Mouse (Mus musculus) adrenal gland, adult (tissue): ENCODE data around the gene Kcnab2.

Source experiments
- DNase-seq, 2 experiments: peaks; one replicate each; pipeline ENCODE4 v3.0.0; 2022 to 2023; ENCODE audit warnings: low spot score in 1 of 2; ENCODE audit not compliant: inconsistent age in 2 of 2

Gene Kcnab2

DNA sequence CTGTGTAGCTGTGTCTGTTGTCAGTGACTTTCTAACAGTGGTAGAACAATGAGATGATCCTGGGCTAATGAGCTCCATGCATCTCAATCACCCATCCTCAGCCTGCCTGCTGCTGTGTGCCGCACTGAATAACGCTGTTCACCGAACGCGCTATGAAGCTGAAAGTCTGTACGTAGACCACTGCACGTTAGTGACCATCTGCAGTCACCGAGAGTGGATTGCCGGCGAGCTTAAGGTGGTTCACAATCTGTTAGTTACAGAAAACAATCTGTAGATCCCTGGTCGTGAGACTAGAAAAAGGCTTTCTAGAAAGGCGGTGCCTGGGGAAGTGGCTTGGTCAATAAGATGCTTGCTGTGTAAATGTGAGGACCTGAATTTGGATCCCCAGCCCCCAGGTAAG lies 23.5 kb downstream of the Kcnab2 start:
- no peak for DNase-seq

DNA sequence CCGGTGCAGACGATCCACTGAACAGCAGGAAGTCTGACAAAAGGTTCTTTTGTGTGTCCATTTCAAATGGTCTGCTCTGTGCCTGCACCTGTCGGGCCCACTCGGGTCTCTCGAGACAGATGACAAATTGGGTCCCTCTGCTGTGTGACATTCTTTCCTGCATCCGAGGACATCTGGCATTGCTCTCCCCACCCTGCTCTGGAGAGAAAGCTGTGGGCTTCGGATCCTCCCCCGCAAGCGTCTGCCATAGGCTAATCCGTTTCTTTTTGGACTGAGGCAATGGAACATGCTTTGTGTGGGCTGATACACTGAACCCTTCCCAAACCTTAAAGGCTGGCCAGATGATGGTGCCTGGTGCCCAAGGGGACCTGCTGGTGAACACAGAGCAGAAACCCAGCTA lies 24.6 kb downstream of the Kcnab2 start:
- no peak for DNase-seq

DNA sequence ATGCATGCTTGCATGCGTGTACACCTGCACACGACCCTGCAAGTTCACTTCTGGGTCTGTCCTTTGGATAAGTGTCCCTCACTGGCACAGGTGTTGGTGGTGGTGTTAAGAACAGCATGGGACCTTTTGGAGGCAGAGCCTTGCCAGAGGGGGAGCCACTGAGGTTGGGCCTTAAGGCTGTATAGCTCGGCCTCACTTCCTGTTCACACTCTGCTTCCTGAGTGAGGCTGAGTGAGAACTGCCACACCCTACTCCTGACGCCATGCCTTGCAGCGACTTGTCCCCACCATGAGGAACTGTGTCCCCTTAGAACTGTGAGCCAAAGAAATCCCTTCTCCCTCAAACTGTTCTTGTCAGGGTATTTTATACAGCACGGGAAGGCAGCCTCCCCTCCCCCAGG lies 26.3 kb downstream of the Kcnab2 start:
- no peak for DNase-seq

DNA sequence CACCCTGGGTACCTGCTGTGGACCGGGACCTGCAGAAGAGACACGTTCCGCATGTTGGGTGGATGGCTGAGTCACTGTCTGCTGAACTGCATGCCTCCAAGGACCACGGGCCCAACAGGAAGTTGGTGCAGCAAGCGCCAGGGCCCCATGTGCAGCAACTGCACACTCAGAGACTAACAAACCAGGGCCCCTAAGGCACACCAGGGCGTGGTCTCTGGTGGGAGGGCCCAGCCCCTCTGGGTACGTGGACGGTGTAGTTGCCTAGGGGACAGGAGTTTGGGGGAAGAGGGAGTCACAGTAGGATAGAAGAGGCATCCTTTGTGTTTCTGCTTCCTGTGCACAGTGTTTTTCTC lies 29.0 kb downstream of the Kcnab2 start:
- no peak for DNase-seq

DNA sequence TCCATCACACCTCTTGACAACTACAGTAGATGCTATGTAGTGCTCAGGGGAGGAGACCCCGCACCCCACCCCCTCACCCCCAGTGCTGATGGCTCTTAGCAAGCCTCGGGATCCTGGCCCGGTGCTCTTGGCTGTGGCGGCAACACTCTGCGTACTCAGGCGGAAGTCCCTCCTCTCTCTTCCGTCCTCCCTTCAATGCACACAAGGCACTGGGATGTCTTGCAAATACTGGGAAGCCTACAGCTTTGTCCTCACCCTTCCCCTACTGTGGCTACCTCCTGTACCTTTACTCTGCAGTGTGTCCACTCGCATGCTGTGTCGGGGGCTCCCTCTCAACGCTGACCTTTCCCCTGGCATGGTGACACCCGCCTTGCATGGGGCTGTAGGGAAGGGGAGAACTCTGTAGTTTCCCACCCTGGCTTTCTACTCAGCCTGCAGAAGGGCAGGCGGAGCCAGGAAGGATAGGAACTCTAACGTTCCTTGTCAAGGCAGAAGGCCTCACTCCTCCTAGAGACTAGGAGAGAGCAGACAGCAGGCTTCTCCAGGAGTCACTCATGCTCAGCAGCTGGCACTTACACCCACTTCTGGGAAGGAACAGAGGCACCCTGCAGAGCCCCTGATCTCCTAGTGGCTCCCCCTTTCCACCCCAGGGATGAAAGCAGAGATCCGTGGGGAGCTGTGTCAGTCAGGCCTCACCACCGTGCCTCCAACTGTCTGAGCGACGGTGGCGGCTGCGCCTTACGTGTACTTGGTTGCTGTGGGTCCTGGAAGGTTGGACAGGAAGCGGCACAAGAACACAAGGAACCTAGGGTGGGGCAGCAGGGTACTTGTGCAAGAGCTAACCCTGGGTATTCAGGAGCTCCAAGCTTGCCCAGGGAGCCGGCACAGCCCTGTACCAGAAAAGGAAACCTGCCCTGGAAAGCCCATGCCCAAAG lies 29.7 kb downstream of the Kcnab2 start:
- DNase-seq: no peak

DNA sequence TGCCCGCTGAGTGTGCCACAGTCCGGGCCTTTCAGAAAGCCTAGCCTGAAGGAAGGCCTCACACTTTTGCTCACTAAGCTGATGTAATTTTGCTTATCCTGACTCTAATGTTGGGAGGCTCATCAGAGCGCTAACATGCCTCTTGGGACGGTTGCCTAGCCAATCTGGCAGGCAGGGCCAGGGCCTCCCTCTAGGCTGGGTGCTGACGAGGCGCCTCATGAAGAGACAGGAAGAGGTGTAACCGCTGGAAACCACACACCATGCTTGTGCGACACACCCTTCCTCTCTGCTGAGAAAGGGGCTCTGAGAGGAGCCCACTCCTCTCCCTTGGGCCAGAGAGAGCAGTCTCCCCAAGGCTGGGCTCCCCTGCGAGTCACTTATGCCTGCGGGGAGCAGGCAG lies 31.5 kb downstream of the Kcnab2 start:
- DNase-seq: no peak

DNA sequence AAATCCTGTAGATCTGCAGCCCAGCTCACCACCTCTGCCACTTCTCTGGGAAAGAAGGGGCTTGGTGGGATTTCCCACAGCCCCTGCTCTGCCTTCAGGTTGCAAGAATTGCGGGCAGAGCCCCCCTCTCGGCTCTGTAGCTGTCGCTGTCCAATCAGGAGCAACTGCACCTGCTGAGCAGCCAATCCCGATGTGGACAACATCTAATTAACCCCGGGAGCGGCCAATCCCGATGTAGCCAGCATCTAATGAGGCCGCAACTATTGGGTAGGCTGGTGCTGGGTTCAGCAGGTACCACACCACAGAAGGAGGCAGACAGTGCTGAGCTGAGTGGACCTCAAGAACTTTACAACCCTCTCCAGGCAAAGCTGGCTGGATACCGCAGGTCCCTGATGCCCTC lies 36.1 kb downstream of the Kcnab2 start:
- no peak for DNase-seq

DNA sequence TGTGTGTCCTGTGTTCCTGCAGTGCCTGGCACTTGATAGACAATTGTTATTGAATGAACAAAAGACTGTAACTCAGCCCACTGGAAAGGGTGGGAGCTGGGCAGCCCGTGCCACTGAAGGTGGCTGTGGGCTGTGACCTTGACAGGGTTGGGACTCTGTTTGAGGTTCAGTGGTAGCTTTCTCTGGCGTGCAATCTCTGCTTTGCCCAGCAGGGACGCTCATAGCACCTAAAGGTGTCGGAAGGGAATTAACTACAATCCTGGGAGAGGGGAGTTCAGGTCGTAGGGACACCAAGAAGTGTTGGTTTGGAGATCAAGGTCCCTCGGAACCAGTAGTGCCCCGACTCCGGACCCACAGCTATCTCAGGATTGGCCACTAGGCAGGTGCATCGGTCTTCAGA lies 36.8 kb downstream of the Kcnab2 start:
- no peak for DNase-seq

DNA sequence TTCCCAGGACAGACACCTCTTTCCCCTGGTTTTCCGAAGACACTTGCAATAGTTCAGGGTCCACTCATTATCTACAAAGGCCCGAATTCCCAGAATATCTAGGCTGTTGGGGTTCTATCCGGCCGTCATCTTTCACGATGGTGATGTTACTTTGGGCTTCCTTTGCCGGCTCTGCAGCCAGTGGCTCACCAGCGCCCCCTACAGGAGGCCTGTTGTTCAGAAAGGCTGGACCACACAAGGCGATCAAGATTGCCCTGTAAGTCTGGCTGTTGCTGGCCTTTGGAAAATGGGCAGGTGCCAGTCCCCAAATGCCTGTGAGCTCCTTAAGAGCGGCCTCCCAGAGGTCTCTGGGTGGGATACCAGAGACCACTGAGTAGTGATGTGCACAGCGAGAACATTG lies 42.4 kb downstream of the Kcnab2 start:
- peak; percentile 67 to 88 for DNase-seq

DNA sequence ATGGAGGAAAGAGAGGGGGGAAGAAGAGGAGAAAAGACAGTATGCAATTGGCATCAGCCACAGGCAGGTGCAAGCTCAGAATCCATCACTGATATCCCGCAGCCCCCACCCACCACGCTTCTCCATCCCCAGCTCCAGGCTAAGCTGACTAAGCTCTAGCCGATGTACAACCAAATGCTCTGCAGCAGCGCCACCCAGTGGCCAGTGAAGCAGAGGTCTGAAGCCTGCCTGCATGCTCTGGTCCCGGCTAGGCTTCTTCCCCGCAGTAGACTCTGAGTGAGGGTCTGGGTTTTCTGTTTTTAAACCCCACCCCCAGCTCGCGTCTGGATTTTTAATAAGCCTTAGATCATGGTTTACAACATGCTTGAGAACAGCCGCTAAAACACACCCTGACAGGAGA lies 42.8 kb downstream of the Kcnab2 start:
- peak; percentile 82 to 93 for DNase-seq

DNA sequence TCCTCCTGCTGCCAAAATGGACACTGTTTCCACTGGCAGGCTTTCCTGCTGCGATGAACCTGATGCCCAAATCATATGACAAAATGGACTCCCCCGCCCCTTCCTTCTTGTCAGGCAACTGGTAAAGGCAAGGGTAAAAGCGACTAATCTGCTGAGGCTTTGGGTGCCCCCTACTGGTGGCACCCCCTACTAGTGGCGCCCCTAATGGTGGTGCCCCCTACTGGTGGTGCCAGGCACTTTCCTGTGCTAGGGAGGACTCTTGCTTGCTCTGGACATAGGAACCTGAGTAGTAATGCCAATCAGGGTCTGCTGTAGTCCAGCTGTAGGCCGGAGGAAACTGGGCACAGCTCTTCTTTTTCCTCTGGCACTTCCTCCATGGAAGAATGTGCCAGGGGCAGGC lies 45.4 kb downstream of the Kcnab2 start:
- DNase-seq: peak; percentile 32 to 79

DNA sequence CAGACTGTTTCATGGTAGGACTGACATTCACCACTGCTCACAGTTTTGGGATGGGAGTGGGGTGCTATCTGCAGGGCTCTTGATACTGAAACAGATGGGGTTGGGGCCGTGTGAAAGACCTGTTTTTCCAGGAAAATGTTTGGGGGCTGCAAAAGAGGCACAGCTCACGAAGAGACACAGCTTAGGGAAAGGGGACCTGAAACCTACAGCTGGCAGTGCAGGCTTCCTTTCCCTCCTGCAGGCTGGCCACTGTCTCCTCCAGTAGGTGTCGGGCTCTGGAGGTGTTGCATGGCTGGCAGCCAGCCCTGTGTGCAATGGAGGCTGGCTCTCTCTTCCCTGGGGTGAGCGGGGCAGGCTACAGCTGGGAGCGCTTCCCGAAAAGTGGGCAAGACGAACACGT lies 49.4 kb downstream of the Kcnab2 start:
- no peak for DNase-seq

DNA sequence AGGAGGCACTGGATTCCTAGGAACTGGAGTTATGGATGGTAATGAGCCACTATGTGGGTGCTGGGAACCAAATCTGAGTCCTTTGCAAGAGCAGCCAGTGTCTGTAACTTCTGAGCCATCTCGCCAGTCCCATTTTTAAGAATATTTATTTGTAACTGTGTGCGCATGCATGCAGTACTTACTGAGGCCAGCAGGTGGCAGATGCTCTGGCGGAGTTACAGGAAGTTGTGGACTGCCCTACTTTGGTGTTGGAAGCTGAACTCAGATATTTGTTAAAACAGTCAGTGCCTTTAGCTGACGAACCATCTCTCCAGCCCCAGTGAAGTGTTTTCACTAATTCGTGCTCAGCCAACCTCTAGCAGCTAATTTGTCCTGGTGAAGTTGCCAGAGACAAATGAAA lies 52.7 kb downstream of the Kcnab2 start:
- no peak for DNase-seq

DNA sequence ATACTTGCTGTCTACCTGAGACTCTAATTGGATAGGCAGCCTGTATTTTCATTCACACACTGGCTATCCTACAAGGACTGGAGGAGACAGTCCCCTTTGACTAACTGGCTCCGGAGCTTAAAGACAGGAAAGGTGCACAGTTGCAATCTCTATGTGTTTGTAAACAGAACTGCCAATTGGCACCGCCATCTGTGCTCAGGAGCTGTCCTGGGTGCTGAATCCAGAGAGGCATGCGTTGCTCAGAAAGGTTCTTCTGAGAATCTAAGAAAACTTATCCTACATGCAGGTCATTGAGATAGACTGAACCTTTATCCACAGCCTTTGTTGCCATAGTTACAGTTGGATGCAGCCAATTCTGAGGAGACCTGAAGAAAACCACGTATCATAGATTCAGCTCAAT lies 53.3 kb downstream of the Kcnab2 start:
- peak in 1 of 2 experiments; percentile 68 for DNase-seq

DNA sequence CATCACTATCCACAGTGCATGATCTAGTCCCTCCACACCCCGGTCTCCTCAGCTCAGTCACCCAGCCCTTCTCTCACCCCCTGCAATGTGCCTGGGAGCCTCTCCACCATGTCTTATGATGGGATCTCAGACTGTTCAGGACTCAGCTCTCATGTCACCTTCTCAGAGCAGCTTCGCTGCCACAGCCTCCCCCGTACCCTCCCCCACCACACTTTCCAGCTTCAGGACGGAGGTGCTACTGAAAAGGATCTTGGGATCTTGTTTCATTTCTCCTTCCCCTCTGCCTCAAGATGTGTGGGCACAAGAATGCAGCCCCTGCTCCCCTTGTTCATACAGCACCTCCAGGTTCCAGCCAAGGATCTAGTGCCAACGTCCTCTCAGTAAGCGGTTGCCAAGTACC lies 54.1 kb downstream of the Kcnab2 start:
- no peak for DNase-seq

DNA sequence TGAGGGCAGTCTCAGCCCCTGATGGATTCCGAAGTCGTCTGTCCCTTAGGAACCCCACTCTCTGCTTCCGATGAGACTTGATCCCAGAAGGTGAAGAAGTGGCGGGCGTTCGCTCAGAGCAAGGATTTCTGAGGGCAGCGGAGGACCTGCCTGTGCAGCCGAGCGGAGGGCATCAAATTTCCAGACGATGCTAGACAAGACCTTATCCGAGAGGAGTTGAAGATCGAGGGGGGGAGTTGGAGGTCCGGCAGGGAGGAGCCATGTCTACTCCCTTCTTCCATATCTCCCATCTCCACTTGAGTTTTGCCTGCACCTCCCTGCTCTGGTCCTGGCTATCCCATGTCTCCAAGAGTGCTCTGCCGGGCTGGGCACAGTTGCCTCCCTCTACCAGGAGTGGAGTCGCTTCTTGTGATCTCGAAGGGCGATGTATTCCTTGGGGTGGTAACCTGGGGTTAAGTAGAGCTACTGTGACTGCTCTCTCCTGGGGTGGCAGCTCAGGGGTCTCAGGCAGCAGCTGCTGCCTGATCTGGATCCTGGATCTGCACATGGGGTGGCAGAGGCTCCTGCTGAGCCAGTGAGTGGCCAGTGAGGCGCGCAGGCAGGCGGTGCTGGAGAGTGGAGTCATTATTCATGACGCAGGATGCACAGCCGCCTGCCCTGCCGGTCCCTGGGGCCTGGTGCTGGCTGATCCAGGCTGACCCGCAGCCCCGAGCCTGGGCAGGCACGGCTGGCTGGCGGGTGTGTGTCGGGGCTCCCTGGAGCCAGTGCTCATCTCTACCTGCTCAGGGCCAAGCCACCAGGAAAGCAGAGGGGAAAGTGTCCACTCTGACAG lies 59.2 kb downstream of the Kcnab2 start:
- no peak for DNase-seq

DNA sequence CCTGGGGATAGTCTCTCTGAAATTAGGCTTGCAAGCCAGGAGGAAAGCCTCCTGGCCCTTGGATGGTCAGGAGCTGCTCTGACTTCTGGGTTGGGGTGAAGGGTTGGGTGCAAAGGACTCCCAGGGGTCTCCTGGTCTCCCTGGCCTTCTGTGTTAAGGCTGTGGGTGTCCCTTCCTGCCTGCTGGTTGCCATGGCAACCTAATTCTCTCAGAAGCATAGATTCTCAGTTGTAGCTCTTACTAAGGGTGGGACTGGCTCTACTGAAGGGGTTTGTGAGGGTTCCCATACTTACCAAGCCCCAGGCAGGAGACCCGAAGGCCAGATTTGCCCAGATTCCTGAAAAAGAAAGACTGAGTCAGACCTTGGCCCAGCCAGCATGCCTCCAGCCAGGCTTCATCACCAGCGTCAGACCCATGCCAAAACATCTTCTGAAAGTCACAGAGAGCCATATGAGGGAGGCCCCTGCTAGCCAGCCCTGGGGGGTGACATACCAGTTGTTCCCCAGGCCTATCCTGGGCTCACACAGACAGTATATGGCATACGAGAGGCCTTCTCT lies 65.1 kb downstream of the Kcnab2 start:
- DNase-seq: no peak

DNA sequence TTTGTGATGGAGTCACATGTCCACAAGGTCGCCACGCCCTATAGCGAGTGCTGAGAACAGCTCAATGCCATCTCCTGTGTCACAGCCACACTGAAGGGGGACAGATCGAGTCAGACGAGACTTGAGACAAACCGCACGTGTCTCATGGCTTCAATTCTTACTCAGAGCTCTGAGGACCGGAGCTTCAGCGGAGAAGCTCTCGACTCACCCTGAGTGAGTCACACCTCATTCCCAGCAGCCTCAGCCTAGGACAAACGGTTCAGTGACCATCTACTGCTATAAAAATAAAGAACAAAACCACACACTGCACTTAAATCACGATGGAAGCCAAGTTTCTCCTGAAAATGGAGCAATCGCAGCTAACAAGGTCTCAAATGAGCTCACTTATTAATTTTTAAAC lies 66.7 kb downstream of the Kcnab2 start:
- DNase-seq: peak; percentile 33 to 50

DNA sequence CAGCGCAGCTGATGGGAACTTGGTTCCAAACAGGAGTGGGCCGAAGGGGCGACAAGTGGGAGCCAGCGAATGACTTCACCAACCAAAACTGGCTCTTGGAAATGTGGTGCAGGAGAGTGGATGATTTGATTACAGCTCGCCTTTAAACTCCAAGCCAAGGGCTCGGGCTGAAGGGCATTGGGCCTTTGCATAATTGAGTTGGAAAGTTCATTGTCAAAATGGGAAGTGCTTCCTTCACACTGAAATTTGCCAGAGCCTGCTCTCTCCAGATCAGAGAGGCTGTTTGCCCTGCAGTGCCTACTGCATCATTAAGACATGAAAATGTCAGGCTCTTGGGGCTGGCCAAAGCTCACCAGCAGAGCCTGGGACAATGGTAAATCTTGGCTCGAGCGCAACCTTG lies 71.1 kb downstream of the Kcnab2 start:
- peak in 1 of 2 experiments; percentile 40 for DNase-seq

DNA sequence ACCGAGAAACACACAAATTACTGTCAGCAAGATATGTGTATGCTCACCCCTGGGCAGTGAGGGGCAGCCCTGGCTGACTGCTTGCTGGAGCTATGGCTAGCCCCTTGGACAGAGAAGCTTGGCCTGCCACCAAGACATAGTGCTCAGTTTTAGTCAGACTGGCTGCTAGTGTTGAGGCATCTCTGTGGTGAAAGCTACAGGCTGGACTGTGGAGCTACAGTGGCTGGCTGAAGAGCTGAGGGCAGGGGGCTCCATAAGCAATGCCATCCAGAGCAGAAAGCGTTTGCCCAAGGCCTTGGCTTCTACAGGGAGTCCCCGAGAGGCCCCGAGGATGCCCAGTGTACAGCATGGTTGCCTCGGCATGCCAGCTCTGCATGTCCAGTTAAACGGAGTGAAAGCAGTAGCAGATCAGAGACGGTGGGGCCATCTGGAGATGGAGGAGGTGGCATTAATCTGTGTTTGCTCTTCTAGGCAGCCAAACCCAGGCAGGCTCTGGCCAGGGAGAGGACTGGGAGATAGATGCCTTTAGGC lies 71.9 kb downstream of the Kcnab2 start:
- DNase-seq: peak; percentile 11 to 41

DNA sequence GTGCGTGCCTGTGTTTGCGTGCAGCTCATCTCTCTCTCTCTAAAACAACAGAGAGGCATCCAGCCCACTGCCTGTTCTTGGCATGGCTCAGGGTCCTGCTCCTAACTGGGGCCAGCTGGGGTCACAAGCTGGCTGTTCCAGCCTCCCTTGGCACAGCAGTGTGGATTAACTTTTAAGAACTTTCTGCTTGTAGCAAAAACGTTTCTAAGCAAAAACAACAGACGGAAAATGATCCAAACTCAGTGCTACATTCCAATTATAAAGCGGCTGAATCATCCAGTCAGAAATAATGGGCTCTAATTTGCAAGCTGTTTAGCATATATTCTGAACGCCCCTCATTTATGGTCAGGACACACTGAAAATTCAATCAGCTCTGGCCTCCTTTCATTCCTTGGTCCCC lies 72.5 kb downstream of the Kcnab2 start:
- no peak for DNase-seq

DNA sequence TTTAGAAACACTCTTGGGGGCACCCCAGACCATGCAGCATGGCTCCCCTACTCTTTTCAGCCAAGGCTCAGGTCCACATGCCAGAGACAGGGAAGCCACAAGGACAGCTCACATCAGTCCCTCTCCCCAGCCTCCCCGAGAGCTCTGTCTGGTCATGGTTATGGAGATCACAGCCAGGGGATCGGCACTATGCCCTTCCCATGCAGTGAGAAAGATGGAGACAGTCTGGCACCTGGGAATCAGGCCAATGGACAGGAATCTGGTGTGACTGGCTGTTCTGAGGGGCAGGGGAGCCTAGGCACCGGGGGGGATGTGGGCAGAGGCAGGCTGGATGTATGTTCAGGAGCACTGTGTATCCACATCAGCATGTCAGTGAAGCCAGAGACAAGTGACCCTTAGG lies 78.7 kb downstream of the Kcnab2 start:
- no peak for DNase-seq
